ENCODE assay signal across 1 mouse cellular context in the genomic region with DNA sequence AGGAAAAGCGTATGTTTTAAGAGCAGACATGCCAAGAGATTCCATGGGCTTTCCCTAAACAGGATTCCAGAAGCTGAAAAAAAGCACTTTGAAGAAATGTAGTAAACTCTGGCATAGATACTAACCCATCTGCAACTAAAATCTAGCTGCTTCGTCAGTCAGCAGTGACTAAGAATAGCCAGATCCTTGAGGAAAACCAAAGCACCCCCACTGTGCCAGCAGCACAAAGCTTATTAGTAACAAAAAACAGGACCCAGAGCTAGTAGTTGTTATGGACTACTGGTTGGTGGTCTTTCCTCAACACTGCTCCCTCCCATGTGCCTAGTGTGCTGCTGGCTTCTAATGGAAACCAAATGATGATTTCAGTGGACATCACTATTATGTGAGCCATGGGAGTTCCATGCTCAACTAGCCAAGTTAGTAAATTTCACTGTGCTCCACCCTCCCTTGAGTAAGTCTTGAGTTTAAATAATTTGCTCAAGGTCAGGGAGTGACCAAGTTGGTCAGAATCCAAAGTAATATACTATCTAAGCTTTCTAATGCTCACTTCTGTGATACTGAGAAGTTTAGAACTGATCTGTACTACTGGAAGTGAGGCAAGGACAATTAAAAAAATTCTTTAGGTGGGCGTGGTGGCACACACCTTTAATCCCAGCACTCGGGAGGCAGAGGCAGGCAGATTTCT.
TF ChIP-seq lines count a peak whose summit lies in the region.

No protein-coding gene starts in this region.

TF ChIP-seq in myocyte, 11 proteins besides CTCF, POLR2A, EP300 and RAD21:
- TF ChIP-seq POLR2AphosphoS2 (IDR thresholded peaks at IDR 0.05; ENCODE audit: insufficient read length, low read depth) (no peak), TCF3 (IDR thresholded peaks at IDR 0.05; ENCODE audit: insufficient read length, low read depth) (no peak), SRF (IDR thresholded peaks at IDR 0.05; ENCODE audit: control insufficient read depth, insufficient read length, low read depth) (no peak)
